Mouse (Mus musculus): ENCODE data around the gene Hoxc9. TPM values are rescaled to one million over a fixed set of nuclear protein-coding genes. Genes with fewer than 3 reads are reported as not detected.

Hoxc9 gene
- 1.0 TPM for polyA plus RNA-seq (2014; fragmentation: Illumina TruSeq; extraction: RNeasy Lipid Tissue Mini Kit (QIAGEN cat#74804); ENCODE audit: low read depth, low replicate concordance)

DNA sequence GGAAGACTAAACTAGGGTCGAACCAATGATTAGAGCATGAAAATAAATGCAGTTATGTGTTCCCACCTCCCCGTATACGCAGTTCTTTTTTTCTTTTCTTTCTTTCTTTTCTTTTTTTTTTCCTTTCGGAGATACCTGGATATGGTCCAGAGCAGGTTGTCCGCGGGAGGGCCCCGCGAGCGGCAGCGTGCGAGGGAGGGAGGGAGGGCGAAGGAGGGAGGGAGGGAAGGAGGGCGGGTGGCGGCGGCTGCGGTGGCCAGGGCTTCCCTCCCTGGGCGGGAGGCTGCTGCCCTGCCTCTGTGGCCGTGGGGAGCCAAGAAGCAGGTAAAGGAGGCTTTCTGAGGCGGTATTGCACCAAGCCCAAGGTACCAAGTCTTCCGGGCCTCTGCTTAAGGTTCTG lies at the start of gene Hoxc9:
Hoxc9 (plus strand) TSS at position 269 of the 400 bp plus-strand sequence.

DNA sequence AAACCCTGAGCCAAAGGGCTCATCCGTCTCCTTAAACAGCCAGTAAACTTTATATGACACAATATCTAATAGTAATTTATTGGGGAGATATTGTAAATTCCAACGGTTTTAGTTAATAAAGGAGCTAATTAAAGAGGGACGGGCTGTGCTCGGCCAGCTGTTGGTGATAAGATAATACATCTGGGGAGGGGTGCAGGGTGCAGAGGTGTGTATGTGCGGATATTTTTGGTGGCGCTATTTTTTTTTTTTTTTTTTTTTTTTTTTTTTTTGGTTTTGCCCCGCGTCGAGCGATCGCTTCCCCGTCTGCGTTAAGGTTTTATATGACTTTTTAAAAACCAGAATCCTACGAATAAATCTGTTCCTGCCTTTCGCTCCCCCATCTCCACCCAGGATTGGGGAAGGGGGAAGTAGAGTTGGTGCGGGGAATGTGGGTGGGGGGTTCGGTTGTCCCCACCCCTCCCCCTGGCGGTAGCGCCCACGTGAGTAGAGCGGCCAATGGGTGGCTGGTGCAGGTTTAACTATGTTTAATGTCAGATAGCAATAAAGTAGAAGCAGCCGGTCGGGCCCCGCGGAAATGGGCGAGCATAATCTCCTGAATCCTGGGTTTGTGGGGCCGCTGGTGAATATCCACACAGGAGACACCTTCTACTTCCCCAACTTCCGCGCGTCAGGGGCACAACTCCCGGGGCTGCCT lies 39.8 kb upstream of the Hoxc9 start, which contains the start of gene Hoxc12:
Hoxc12 (plus strand) TSS at position 479 of the 694 bp plus-strand sequence.

DNA sequence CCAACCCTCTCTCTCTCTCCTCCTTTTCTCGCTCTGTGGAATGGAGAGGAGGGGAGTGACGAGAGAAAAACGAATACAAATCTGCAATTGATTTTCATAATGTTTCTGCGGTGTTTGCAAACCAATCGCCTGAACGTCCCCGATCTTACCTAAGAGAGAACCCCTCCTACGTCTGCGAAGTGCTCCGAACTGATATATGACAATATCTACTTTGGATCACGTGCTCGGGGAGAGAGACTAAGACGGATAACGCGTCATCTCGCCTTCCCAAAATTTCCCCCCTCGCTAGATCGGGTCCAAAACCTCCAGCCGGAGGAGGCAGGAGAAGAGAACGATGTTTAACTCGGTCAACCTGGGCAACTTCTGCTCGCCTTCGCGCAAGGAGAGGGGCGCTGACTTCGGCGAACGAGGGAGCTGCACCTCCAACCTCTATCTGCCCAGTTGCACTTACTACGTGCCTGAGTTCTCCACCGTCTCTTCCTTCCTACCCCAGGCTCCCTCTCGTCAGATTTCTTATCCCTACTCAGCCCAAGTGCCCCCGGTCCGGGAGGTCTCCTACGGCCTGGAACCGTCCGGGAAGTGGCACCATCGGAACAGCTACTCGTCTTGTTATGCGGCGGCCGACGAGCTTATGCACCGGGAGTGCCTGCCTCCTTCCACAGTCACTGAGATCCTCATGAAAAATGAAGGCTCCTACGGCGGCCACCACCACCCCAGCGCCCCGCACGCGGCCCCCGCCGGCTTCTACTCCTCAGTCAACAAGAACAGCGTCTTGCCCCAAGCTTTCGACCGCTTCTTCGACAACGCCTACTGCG lies 21.8 kb upstream of the Hoxc9 start, which contains the start of gene Hoxc11:
Hoxc11 (plus strand) TSS at position 236 of the 815 bp plus-strand sequence.

DNA sequence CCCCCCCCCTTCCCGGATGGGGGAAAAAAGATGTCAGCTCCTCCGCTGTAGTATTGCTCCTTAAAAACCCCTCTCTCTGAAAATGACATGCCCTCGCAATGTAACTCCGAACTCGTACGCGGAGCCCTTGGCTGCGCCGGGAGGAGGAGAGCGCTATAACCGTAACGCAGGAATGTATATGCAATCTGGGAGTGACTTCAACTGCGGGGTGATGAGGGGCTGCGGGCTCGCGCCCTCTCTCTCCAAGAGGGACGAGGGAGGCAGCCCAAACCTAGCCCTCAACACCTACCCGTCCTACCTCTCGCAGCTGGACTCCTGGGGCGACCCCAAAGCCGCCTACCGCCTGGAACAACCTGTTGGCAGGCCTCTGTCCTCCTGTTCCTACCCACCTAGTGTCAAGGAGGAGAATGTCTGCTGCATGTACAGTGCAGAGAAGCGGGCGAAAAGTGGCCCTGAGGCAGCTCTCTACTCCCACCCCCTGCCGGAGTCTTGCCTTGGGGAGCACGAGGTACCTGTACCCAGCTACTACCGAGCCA lies 9.4 kb upstream of the Hoxc9 start, which contains the start of gene Hoxc10:
Hoxc10 (plus strand) TSS at position 21 of the 536 bp plus-strand sequence.

DNA sequence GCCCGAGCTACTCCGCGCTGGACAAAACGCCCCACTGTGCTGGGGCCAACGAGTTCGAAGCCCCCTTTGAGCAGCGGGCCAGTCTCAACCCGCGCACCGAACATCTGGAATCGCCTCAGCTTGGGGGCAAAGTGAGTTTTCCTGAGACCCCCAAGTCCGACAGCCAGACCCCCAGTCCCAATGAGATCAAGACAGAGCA lies 9.0 kb upstream of the Hoxc9 start, which contains the start of gene Hoxc5:
Hoxc5 (plus strand) TSS at position 132 of the 199 bp plus-strand sequence.

DNA sequence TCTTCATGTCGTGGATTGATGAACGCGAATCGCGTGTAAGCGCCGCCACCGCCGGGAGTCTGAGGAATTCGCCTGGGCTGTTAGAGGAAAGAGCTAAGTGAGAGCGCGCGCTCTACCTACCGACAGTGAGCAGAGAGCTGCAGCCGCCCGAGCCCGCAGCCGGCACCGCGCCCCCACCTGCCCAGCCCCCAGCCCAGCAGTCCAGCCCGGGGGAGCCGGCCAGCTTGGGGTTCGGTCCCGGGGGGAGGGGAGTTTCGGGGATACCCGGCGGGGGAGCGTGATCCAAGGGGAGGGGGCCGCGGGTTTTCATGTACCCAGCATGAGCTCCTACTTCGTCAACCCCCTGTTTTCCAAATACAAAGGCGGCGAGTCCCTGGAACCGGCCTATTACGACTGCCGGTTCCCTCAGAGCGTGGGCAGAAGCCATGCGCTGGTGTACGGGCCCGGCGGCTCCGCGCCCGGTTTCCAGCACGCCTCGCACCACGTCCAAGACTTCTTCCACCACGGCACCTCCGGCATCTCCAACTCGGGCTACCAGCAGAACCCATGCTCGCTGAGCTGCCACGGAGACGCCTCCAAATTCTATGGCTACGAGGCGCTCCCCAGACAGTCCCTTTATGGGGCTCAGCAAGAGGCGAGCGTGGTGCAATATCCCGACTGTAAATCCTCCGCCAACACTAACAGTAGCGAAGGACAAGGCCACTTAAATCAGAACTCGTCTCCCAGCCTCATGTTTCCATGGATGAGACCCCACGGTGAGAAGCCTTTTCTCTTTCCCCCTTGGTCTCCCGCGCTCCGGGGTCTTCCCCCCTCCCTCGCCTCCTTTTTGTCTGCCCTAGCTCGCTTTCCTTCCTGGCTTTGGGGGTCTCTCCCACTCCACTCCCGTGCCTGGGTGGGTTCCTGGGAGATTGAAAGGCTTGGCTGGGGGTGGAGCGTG lies 14.5 kb downstream of the Hoxc9 start, which contains the start of gene Hoxc8:
Hoxc8 (plus strand) TSS at position 147 of the 937 bp plus-strand sequence.

DNA sequence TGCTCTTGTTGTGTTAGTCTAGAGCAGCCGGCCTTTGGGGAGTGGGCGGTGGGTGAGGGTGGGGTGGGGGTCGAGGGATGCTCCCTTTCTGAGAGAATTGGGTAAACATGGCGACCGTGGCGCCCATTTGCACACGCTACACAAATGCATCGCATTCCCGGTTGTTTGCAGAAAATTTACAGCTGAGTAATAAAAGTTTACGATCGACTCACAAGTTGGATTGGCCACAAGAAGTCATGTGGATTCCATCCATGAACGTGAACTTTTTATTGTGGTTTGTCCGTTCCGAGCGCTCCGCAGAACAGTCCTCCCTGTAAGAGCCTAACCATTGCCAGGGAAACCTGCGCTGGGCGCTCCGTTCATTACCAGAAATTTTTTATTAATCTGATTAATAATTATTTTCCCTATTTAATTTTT lies 21.7 kb downstream of the Hoxc9 start, which contains the start of gene Hoxc6:
Hoxc6 (plus strand) TSS at position 319 of the 417 bp plus-strand sequence.

DNA sequence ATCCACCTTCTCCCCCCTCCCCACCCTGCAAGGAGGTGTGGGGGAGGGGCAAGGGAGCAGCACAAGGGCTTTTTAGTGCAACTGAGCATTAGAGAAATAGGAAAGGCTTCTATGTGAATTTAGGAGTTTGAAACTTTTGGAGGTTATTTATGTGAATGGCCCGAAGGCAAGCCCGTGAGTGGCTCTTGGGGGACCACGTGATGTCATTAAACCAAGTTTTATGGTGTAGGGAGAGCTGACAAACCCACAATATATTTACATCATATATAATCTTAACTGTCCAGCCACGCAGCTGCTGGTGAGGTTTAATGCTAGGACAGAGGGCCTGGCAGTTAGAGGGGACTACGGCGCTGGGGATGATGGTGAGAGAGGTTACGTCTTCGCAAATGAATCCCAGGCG lies 42.4 kb downstream of the Hoxc9 start, which contains the start of gene Hoxc4:
Hoxc4 (plus strand) TSS at position 299 of the 400 bp plus-strand sequence.

Other genes starting within 250 kb of the Hoxc9 start
- not detected for gene Hoxc13, start 55.3 kb upstream of the Hoxc9 start, polyA plus RNA-seq (2014; fragmentation: Illumina TruSeq; extraction: RNeasy Lipid Tissue Mini Kit (QIAGEN cat#74804); ENCODE audit: low read depth, low replicate concordance)
- gene Hoxc12, start 39.7 kb upstream of the Hoxc9 start, polyA plus RNA-seq (2014; fragmentation: Illumina TruSeq; extraction: RNeasy Lipid Tissue Mini Kit (QIAGEN cat#74804); ENCODE audit: low read depth, low replicate concordance): not detected
- not detected for gene Hoxc11, start 22.0 kb upstream of the Hoxc9 start, polyA plus RNA-seq (2014; fragmentation: Illumina TruSeq; extraction: RNeasy Lipid Tissue Mini Kit (QIAGEN cat#74804); ENCODE audit: low read depth, low replicate concordance)
- 0.35 TPM for gene Hoxc10, start 9.6 kb upstream of the Hoxc9 start, polyA plus RNA-seq (2014; fragmentation: Illumina TruSeq; extraction: RNeasy Lipid Tissue Mini Kit (QIAGEN cat#74804); ENCODE audit: low read depth, low replicate concordance)
- gene Hoxc5, start 9.0 kb upstream of the Hoxc9 start, polyA plus RNA-seq (2014; fragmentation: Illumina TruSeq; extraction: RNeasy Lipid Tissue Mini Kit (QIAGEN cat#74804); ENCODE audit: low read depth, low replicate concordance): 0.39 TPM
- 1.8 TPM for gene Hoxc8, start 14.2 kb downstream of the Hoxc9 start, polyA plus RNA-seq (2014; fragmentation: Illumina TruSeq; extraction: RNeasy Lipid Tissue Mini Kit (QIAGEN cat#74804); ENCODE audit: low read depth, low replicate concordance)
- 1.1 TPM for gene Hoxc6, start 21.8 kb downstream of the Hoxc9 start, polyA plus RNA-seq (2014; fragmentation: Illumina TruSeq; extraction: RNeasy Lipid Tissue Mini Kit (QIAGEN cat#74804); ENCODE audit: low read depth, low replicate concordance)
- gene Hoxc4, start 42.5 kb downstream of the Hoxc9 start, polyA plus RNA-seq (2014; fragmentation: Illumina TruSeq; extraction: RNeasy Lipid Tissue Mini Kit (QIAGEN cat#74804); ENCODE audit: low read depth, low replicate concordance): 0.34 TPM
- 2.7 TPM for gene Smug1, start 190.7 kb downstream of the Hoxc9 start, polyA plus RNA-seq (2014; fragmentation: Illumina TruSeq; extraction: RNeasy Lipid Tissue Mini Kit (QIAGEN cat#74804); ENCODE audit: low read depth, low replicate concordance)